Mouse (Mus musculus) left cerebral cortex, postnatal 14 days (tissue): ENCODE results near the gene Pdcd7. TPM values are rescaled to one million over a fixed set of nuclear protein-coding genes. Genes with fewer than 3 reads are reported as not detected.
"Not testable (repeated sequence)": the region's sequence is repeated elsewhere in the genome, so short reads cannot be mapped to it uniquely, and the experiment has no call there.

Experiments
- DNase-seq, 2 experiments: peaks; one replicate each; pipeline ENCODE4 v3.0.0; 2021 to 2022; ENCODE audit warnings: low spot score in 2 of 2, mixed read lengths in 1 of 2
- intact Hi-C: fragments of 180-260 bp; cut with DNase I; formaldehyde crosslinking; loops from one replicate; pipeline ENCODE4 v1.15.1; 2025
- long read RNA-seq, 2 experiments: library from polyadenylated mRNA; stranded (forward); transcript quantifications; one replicate each; pipeline ENCODE4 v2.0.0; 2021
- total RNA-seq, 2 experiments: library from RNA; stranded (reverse); gene quantifications; 2 replicates each; pipeline ENCODE4 v1.2.3; 2021

The Pdcd7 gene
- total RNA-seq: 10 to 100 TPM; 21.5 to 22.6 TPM
- long read RNA-seq, experiment 1, transcript Pdcd7-201 (5 exons, 2,419 nt): major isoform, 33 of 34 reads
- long read RNA-seq, experiment 1, partial matches to known transcripts: 0 of 34 reads
- long read RNA-seq, experiment 1, other reads (novel, unspliced or antisense): 1 of 34 reads
- long read RNA-seq, experiment 2, transcript Pdcd7-201 (5 exons, 2,419 nt): major isoform, 32 of 33 reads
- long read RNA-seq, experiment 2, partial matches to known transcripts: 0 of 33 reads
- long read RNA-seq, experiment 2, other reads (novel, unspliced or antisense): 1 of 33 reads

DNA sequence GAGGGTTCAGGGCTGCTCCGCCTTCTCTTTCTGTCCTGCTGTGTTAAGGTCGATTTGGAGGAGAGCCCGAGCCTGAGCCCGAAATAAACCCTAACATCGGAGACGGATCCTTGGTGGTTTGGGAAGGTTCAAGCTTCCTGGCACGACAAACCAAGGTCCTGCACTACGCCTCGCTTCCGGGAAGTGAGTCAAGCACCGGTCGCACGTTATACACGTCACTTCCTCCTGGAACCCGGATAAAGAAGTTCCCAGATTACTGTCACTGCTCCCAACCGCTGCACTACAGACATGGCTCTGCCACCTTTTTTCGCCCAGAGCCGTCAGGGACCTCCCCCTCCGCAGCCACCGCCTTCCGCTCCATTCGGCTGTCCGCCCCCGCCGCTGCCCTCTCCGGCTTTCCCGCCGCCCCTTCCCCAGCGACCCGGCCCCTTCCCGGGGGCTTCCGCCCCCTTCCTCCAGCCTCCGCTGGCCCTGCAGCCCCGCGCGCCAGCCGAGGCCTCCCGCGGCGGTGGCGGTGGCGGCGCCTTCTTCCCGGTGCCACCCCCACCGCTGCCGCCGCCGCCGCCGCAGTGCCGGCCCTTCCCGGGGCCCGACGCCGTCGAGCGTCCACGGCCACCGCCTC is at the start of gene Pdcd7:
Pdcd7 (plus strand) TSS at position 251 of the 622 bp plus-strand sequence.
- intact Hi-C loops: no loop called here

GRCm38 (mm10) chr9:65297056-65297455 is 48.8 kb upstream of the Pdcd7 start:
- intact Hi-C loops: no loop called here
- no peak for DNase-seq

More for the DNA sequence above, at the start of gene Pdcd7:
- DNase-seq: peak; percentile 97 to 98

- DNase-seq: no peak
- intact Hi-C loops: no loop called here
Measured at GRCm38 (mm10) chr9:65298761-65299160, 47.1 kb upstream of the Pdcd7 start.

DNA sequence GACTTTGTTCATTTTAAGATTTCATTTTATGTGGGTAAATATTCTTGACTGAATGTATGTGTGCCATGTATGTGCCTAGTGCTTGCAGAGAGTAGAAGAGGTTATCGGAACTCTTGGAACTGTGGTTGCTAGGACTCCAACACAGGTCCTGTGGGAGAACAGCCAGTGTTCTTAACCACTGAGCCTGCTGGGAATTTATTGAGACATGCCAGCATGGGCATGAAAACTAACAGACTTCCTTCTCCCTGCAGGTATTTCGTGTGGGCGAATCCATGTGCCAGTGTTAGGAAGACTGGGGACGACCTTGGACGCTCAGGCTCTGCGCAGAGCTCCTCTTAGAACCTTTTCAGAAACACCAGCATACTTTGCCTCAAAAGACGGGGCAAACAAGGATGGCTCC is 46.3 kb upstream of the Pdcd7 start:
- DNase-seq: no peak

DNA sequence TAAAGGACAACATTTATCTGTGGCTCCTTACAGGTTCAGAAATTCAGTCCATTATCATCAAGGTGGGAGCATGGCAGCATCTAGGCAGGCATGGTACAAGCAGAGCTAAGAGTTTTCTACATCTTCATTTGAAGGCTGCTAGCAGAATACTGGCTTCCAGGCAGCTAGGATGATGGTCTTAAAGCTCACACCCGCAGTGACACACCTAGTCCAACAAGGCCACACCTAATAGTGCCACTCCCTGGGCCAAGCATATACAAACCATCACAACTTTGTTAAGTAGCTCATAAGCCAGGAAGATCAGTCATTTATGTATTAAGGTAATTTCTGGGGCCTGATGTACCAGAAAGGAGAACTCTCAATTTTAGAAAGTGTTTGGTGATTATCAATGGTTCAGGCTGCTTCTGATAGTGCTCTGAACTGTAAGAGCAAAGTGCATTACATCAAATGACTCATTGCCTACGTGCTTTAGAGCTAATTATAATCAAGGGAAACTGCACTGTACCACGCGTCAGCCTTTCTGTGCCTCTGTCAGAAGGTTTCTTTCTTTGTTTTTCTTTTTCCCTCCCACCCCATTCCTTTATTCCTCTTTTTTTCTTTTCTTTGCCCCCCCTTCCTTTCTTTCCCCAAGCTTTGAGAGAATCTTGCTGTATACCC is 43.4 kb upstream of the Pdcd7 start:
- no peak for DNase-seq
- intact Hi-C loops: loop anchor here (10.0 kb wide), 1 partner anchor 248 kb away; no protein-coding TSS in a partner anchor

More for the DNA sequence above, 46.3 kb upstream of the Pdcd7 start:
- intact Hi-C loops: loop anchor here (10.0 kb wide), 1 partner anchor 245 kb away; no protein-coding TSS in a partner anchor

DNA sequence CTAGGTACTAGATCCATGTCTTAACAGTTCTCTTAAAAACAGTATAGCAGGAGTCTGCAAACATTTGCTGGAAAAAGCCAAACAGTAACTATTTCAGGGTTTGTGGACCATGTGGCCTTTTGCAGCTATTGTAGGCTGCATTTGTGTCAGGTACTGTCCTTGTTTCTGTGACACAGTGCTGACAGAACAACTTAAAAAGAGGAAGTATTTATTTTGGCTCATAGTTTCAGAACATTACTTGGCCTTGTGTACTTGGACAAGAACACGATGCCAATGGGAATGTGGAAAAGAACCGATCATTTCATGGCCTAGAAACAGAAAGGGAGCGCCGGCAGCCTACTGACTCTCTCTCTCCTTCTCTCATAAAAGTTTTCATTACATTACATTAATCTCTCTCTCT is 42.3 kb upstream of the Pdcd7 start:
- DNase-seq: no peak
- intact Hi-C loops: loop anchor here (10.0 kb wide), 1 partner anchor 249 kb away; no protein-coding TSS in a partner anchor

- intact Hi-C loops: loop anchor here (10.0 kb wide), 1 partner anchor 249 kb away; no protein-coding TSS in a partner anchor
- no peak for DNase-seq
Measured at GRCm38 (mm10) chr9:65304300-65304699, 41.6 kb upstream of the Pdcd7 start.

- no peak for DNase-seq
- intact Hi-C loops: loop anchor here (10.0 kb wide), 1 partner anchor 252 kb away; no protein-coding TSS in a partner anchor
Measured at GRCm38 (mm10) chr9:65306672-65307071, 39.2 kb upstream of the Pdcd7 start.

- no peak for DNase-seq
- intact Hi-C loops: loop anchor here (10.0 kb wide), 1 partner anchor 253 kb away; no protein-coding TSS in a partner anchor
Measured at GRCm38 (mm10) chr9:65308011-65308410, 37.9 kb upstream of the Pdcd7 start.

DNA sequence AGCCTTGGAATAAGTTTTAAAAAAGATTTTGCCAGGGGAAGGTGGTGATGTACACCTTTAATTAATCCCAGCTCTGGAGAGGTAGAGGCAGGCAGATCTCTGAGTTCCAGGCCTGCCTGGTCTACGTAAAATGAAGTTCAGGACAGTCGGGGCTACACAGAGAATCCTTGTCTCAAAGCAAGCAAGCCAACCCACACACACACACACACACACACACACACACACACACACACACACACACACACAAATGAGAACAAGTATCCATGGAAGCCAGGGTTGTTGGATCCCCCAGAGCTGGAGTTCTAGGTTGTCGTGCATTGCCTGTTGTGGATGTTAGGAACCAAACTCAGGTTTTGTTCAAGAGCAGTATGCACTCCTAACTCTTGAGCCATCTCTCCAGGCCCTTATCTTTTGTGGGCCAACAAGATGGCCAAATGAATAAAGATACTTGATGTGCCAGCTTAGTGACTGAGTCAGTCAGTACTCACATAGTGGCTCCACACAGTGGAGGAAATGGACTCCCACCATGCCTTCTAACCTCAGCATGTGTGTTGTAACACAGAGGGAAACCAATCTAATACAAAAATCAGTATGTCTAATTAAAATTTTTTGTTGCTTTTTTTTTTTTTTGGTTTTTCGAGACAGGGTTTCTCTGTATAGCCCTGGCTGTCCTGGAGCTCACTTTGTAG is 33.1 kb upstream of the Pdcd7 start:
- intact Hi-C loops: loop anchor here (10.0 kb wide), 2 partner anchors 122 to 238 kb away; partner anchors contain the start of gene Mtfmt

GRCm38 (mm10) chr9:65313846-65314245 is 32.1 kb upstream of the Pdcd7 start:
- intact Hi-C loops: loop anchor here (10.0 kb wide), 2 partner anchors 121 to 239 kb away; partner anchors contain the start of gene Mtfmt
- no peak for DNase-seq

More for the DNA sequence above, 33.1 kb upstream of the Pdcd7 start:
- no peak for DNase-seq

DNA sequence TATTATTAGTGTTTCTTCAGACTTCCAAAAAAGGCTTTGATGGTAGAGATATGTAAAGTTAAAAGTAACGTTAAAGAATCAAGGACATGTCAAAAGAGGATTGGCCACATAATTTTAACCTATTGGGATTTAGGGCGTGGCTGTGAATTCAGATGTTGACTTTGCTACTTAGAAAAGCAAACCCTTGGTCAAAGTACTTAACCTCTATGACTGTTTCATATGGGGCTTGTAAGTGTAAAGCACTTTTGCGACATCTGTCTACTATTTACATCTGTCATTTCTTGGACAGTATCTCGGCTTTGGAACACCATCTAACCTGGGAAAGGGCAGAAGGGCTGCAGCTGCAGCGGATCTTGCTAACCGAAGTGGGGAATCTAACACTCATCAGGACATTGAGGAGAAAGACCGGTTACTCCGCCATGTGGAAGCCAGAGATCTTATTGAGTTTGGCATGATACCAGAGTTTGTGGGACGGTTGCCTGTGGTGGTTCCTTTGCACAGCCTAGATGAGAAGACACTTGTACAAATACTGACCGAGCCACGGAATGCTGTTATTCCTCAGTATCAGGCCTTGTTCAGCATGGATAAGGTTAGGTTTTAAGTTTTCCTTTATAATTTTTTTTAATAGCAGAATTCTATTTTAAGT is 23.5 kb upstream of the Pdcd7 start:
- intact Hi-C loops: no loop called here
- DNase-seq: no peak

GRCm38 (mm10) chr9:65325971-65326370 is 19.9 kb upstream of the Pdcd7 start:
- intact Hi-C loops: no loop called here
- no peak for DNase-seq

DNA sequence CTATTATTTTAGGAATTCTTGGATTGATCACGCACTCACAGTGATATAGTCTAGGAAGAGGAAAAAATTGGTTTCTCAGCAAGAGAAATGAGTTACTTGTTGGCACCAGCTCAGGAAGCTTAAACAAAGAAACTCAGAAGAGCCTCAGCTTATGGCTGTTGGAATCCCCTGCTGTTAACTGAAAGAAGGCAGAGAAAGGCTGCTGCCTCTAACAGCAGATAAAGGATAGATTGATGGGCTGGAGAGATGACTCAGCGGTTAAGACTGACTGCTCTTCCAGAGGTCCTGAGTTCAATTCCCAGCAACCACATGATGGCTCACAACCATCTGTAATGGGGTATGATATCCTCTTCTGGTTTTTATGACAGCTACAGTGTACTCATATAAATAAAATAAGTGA is 18.5 kb upstream of the Pdcd7 start:
- intact Hi-C loops: no loop called here
- DNase-seq: no peak

DNA sequence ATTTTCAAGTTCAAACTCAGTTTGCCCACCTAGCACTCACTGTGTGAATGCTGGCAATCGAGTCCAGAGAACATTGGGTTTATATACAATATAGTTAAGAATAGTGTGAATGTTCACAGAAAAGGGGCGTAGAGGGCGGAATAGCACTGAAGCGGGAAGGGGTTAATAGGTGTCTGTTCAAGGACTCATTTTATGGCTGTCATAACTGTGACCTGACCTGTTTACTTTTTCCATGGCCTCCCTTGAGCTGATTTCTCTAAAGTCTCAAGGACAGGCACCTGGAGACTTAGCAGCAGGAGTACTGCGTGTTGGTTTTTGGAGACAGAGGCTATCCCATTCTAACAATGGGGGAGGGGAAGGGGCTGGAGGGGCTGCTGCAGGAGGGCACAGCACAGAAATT is 11.9 kb upstream of the Pdcd7 start:
- intact Hi-C loops: no loop called here
- DNase-seq: no peak

- intact Hi-C loops: no loop called here
Measured at GRCm38 (mm10) chr9:65339146-65339545, 6.8 kb upstream of the Pdcd7 start.

GRCm38 (mm10) chr9:65340414-65340813 is 5.5 kb upstream of the Pdcd7 start:
- no peak for DNase-seq
- intact Hi-C loops: no loop called here

More at GRCm38 (mm10) chr9:65339146-65339545, 6.8 kb upstream of the Pdcd7 start:
- DNase-seq: no peak

DNA sequence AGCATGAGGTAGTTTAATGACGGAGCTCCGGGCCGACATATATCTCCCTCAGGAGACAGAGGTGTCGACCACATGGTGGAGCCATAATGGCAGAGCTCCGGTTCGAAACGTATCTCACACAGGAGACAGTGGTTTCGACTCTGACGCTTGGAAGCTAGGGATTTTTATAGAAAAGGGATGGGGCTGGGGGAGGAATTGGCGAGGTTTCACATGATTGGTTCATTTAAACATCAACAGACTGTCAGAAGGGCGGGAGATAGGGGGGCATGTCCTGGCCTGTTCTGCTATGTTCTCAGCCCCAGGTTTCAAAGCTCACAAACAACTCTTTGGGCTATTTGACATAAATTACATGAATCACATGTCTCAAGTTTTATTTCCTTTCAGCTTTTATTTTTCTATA is 465 bp upstream of the Pdcd7 start:
- intact Hi-C loops: not testable (repeated sequence)
- peak; percentile 27 to 31 for DNase-seq
